Mouse (Mus musculus) ZHBTc4 (cell line): ENCODE results near the gene Slfn2.
A peak's percentile ranks its signal among the peaks of the same experiment; 100 is the strongest.

Experiments used
- DNase-seq: peaks from one replicate; pipeline ENCODE4 v3.0.0-alpha.2; 2011; ENCODE audit warnings: low read depth, low spot score

The Slfn2 gene

GRCm38 (mm10) chr11:83070321-83070970, 5.5 kb downstream of the Slfn2 start:
- DNase-seq, result no peak

DNA sequence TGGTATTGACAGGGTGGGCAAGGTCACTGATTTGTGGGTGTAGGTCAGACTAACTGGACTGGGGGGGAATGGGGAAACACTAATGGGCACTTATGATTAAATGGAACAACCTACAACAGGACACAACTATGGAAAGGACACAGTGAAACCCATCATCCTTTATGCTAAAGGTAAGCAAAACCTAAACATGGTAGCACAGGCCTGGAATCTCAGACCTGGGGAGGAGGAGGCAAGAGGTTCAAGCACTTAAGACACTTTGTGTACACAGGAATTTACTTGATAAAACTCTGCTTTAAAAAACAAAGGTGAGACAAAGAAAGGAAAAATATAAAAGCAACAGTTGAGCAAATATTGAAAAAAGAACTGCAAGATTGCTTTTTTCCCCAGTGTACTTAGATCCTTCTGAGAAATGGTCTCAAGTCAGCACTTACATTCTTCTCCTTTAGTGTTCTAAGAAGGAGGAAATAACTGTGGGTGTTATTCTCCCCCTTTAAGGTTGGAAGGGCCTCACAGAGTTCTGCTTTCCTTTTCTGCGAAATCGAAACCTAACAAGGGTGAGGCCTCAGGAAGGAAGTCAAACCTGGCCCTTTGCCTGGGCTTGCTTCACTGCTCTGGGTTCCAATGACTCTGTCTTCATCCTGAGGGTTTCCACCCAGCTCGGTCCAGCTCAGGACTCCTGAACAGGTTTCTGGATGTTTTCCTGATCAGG, 13.0 kb downstream of the Slfn2 start:
- no peak for DNase-seq

- no peak for DNase-seq
These were observed 13.7 kb downstream of the Slfn2 start for GRCm38 (mm10) chr11:83078423-83079140.

- no peak for DNase-seq
These were observed 14.7 kb downstream of the Slfn2 start for GRCm38 (mm10) chr11:83079487-83080199.

DNA sequence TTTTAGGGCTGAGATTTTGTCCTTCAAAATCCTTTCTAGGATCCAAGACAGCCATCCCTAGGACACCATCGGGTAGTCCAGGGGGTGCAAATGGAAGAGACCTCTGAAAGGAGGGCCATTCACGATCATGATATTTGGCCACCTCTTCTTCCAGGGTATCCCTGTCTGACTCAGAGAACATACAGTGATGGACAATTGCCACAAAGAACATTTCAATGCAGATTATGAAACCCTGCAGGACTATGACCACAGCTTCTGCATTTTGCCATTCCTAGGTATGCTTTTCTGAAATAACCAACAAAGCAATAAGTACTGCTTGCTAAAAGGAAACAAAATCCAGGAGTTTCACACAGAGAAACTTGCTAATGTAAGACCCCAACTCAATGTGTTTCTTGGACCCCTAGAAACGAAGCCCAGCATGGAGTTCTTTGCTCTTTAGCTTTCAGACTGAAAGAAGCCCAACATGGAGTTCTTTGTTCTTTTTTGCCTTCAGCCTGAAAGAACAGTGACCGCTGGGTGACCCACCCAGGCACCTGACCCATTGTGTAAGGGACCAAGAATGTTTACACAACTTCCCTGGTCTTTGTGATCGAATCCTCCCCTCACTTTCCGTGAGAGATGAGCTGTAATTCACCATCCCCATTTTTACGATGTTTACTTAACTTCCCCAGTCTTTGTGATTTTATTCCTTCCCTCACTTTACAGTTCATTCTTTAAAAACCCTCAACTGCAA, 18.0 kb downstream of the Slfn2 start:
- DNase-seq, result peak; percentile 15

- DNase-seq, result no peak
These were observed 19.2 kb downstream of the Slfn2 start for GRCm38 (mm10) chr11:83084161-83084560.

GRCm38 (mm10) chr11:83084761-83085160, 19.8 kb downstream of the Slfn2 start:
- no peak for DNase-seq

DNA sequence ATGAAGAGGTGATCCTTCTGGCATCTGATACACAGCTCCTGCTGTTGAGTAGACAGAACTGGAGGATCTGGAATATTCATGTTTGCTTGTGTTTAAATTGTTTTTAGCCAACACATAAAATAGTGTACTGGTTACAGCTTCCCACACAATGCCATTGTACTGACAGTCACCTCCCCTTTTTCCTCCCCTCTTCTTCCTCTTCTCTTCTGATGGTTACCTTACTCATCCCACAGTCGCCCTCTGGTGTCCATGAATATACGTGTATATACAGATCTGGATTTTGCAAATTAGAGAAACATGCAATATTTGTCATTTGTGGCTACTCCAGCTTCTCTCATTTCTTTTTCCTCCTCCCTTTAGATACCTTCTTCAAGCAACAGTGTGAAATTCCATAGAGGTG, 50.2 kb downstream of the Slfn2 start:
- no peak for DNase-seq

GRCm38 (mm10) chr11:83116597-83117227, 51.8 kb downstream of the Slfn2 start, which contains the start of gene Slfn1:
Gene Slfn1, plus strand, starts transcription at chr11:83116849.
- no peak for DNase-seq

- no peak for DNase-seq
These were observed 53.1 kb downstream of the Slfn2 start for GRCm38 (mm10) chr11:83118056-83118455.
